Mouse (Mus musculus): Measurements from ENCODE around the gene Timm50. TPM values are rescaled to one million over a fixed set of nuclear protein-coding genes. Genes with fewer than 3 reads are reported as not detected.

Gene Timm50
- polyA plus RNA-seq, 1 experiment from 2014 or later, result 160 TPM

- Histone ChIP-seq H3K9ac (no peak overlapping the region), H3K36me3 (no peaks in the 10 kb centered on the region), H3K27ac (no peak overlapping the region), H3K4me1 (no peaks in the 10 kb centered on the region), H3K4me2 (no peak overlapping the region), H3K27me3 (no peaks in the 10 kb centered on the region), H3K4me3 (replicated peaks) (no peak overlapping the region), H3K9me3 (replicated peaks) (no peaks in the 10 kb centered on the region)
- no peak for ATAC-seq (replicated peaks; ENCODE audit: low FRiP score)
- 44% methylated on average over 5 of the region's 5 CpGs for WGBS
Measured at GRCm38 (mm10) chr7:28262861-28263260, 49.0 kb downstream of the Timm50 start.

Other genes with a start within 250 kb of the Timm50 start
- 0.58 and 3.3 TPM in 2 replicates for gene Fcgbp, start 240.8 kb downstream of the Timm50 start, polyA plus RNA-seq (2015; fragmentation: Nextera tagmentation; extraction: Ambion mirVana)
- gene 9530053A07Rik, start 182.6 kb downstream of the Timm50 start, polyA plus RNA-seq (2015; fragmentation: Nextera tagmentation; extraction: Ambion mirVana), result 0.03 TPM in 1 of 2 replicates, not detected in the other
- gene Fbl, start 142.4 kb downstream of the Timm50 start, polyA plus RNA-seq (2015; fragmentation: Nextera tagmentation; extraction: Ambion mirVana), result 147 and 154 TPM in 2 replicates
- gene Dyrk1b, start 132.6 kb downstream of the Timm50 start, polyA plus RNA-seq (2015; fragmentation: Nextera tagmentation; extraction: Ambion mirVana), result 14.3 and 15.7 TPM in 2 replicates
- 1.8 and 2.1 TPM in 2 replicates for gene Eid2, start 44.2 kb downstream of the Timm50 start, polyA plus RNA-seq (2015; fragmentation: Nextera tagmentation; extraction: Ambion mirVana)
- 11.4 and 11.6 TPM in 2 replicates for gene Eid2b, start 34.3 kb downstream of the Timm50 start, polyA plus RNA-seq (2015; fragmentation: Nextera tagmentation; extraction: Ambion mirVana)
- 0.42 and 0.57 TPM in 2 replicates for gene Selenov, start 20.9 kb downstream of the Timm50 start, polyA plus RNA-seq (2015; fragmentation: Nextera tagmentation; extraction: Ambion mirVana)
- 0.52 and 0.63 TPM in 2 replicates for gene Dll3, start 9.8 kb downstream of the Timm50 start, polyA plus RNA-seq (2015; fragmentation: Nextera tagmentation; extraction: Ambion mirVana)
- 91.0 and 104 TPM in 2 replicates for gene Supt5, start 26.7 kb upstream of the Timm50 start, polyA plus RNA-seq (2015; fragmentation: Nextera tagmentation; extraction: Ambion mirVana)
- gene Rps16, start 38.6 kb upstream of the Timm50 start, polyA plus RNA-seq (2015; fragmentation: Nextera tagmentation; extraction: Ambion mirVana), result 995 and 1,159 TPM in 2 replicates
- 69.9 and 84.6 TPM in 2 replicates for gene Plekhg2, start 60.5 kb upstream of the Timm50 start, polyA plus RNA-seq (2015; fragmentation: Nextera tagmentation; extraction: Ambion mirVana)
- gene Zfp36, start 68.2 kb upstream of the Timm50 start, polyA plus RNA-seq (2015; fragmentation: Nextera tagmentation; extraction: Ambion mirVana), result 16.2 TPM in 2 replicates
- gene Med29, start 80.6 kb upstream of the Timm50 start, polyA plus RNA-seq (2015; fragmentation: Nextera tagmentation; extraction: Ambion mirVana), result 52.6 and 57.7 TPM in 2 replicates
- gene Paf1, start 80.9 kb upstream of the Timm50 start, polyA plus RNA-seq (2015; fragmentation: Nextera tagmentation; extraction: Ambion mirVana), result 86.8 and 100 TPM in 2 replicates
- 16.4 and 17.3 TPM in 2 replicates for gene Gmfg, start 125.4 kb upstream of the Timm50 start, polyA plus RNA-seq (2015; fragmentation: Nextera tagmentation; extraction: Ambion mirVana)
- 2.6 and 2.8 TPM in 2 replicates for gene Lrfn1, start 139.9 kb upstream of the Timm50 start, polyA plus RNA-seq (2015; fragmentation: Nextera tagmentation; extraction: Ambion mirVana)
- gene Ifnl2, start 198.4 kb upstream of the Timm50 start, polyA plus RNA-seq (2015; fragmentation: Nextera tagmentation; extraction: Ambion mirVana), result not detected in 2 replicates
- gene Ifnl3, start 210.8 kb upstream of the Timm50 start, polyA plus RNA-seq (2015; fragmentation: Nextera tagmentation; extraction: Ambion mirVana), result not detected in 2 replicates
- not detected in 2 replicates for gene Sycn, start 228.8 kb upstream of the Timm50 start, polyA plus RNA-seq (2015; fragmentation: Nextera tagmentation; extraction: Ambion mirVana)
- 0.14 TPM in 1 of 2 replicates, not detected in the other for gene Nccrp1, start 235.2 kb upstream of the Timm50 start, polyA plus RNA-seq (2015; fragmentation: Nextera tagmentation; extraction: Ambion mirVana)

All from kidney, embryonic 15.5 days (tissue).